Mouse (Mus musculus) layer of hippocampus, adult 11-12 months (tissue): Measurements from ENCODE around the gene Vmn2r28.
"Not testable (repeated sequence)": the region's sequence is repeated elsewhere in the genome, so short reads cannot be mapped to it uniquely, and the experiment has no call there.

Experiments used
- DNase-seq: peaks from one replicate; pipeline ENCODE4 v3.0.0; 2022; ENCODE audit warnings: low spot score

Vmn2r28 gene

DNA sequence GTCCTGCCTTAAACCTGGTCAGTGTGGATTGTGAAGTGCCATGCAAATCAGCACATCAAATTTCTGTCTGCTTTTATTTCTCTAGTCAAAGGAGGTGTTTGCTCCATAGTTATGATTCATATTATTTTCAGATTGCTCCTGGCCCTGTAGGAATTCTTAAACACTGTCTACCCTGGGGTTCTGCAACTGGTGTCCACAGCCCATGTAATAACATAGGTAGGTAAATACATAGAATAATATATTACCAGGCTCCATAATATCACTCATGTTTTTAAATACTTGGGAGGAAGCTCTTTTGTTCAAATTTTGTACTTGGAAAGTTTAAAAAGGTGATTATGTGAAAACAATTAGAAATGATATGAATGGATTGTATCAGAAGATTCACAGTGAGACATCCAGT, at the start of gene Vmn2r28:
Vmn2r28 (minus strand) TSS at position 101 of the 400 bp plus-strand sequence.
- not testable (repeated sequence) for DNase-seq

DNA sequence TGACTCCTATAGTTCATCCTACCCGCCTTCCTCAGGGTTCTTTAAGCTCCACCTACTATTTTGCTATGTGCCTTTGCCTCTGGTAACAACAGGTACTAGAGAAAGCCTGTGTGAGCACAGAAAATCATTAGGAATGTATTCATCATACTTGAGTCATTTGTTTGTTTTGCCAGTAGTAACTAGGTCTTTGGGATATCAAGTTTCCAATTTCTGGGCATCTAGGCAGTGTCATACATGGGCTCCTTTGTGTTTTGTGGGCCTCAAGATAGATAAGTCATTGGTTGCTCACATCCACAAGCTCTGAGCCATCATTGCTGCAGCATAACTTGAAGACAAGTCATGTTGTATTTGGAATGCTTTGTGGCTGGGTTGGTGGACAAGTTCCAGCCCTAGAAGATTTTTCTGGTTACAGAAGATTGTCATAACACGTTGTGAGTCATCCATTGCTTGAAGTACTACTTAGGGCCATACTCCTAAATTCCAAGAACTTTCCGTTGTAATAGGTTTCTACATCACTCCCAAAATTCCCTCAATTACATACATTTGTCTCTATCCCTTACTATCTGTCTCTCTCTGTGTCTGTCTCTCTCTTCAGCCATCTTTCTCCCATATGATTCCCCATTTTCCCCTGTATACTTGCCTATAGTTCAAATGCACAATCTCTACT, 47.1 kb upstream of the Vmn2r28 start:
- DNase-seq = not testable (repeated sequence)

DNA sequence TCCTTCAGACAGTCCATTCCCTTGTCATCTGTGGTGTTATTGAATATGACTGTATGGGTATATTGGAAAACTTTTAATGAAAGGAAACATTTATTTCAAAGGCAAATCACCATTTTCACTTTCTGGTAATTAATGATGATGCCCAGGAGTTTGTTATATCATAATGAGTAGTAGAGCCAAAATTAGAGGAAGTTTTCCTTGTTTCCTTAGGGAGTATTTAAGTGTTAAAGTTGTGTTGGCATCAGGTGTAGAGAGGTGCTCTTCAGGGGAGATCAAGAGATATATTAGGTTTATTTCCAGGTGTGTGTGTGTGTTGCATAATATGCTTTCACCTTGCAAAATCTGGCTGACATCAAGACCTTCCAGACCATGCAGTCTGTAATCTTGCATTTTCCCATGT, 37.1 kb downstream of the Vmn2r28 start, which contains the start of gene Vmn1r59:
Vmn1r59 (minus strand) TSS at position 101 of the 400 bp plus-strand sequence.
- no peak for DNase-seq

DNA sequence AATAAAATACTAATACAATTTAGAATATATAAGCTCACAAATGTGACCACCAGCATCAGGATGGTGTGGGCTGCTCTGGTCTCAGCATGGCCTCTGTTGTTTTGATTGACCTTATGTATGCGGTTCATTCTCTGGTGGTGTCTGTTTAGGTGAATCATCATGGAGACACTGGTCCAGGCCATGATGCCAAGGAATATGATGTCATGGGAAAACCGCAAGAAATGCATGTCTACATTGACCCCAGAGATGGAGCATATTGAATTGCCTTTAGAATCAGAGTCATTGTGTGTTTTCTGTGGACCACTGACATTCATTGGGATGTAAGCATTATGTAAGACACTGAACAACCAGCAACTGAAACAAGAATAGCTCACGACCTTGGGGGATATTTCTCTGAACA, 39.7 kb downstream of the Vmn2r28 start:
- DNase-seq = not testable (repeated sequence)

- DNase-seq = no peak
Observed at GRCm38 (mm10) chr7:5448627-5449026, 45.1 kb downstream of the Vmn2r28 start.
